Mouse (Mus musculus) lung, adult 2 months (tissue): Measurements from ENCODE around the gene Plekha5.
"Not testable (repeated sequence)": the region's sequence is repeated elsewhere in the genome, so short reads cannot be mapped to it uniquely, and the experiment has no call there.

Experiments
- CTCF ChIP-seq: fragments of 200-500 bp; IDR thresholded peaks from 2 replicates; pipeline ENCODE4 v1.5.1; 2011; ENCODE audit warnings: mild to moderate bottlenecking, low read length, control low read depth; ENCODE audit not compliant: insufficient read depth
- POLR2A ChIP-seq: fragments of 200-500 bp; IDR thresholded peaks from 2 replicates; pipeline ENCODE4 v1.6.1; 2011; ENCODE audit warnings: low read depth, mild to moderate bottlenecking, control low read depth, low read length, borderline replicate concordance; ENCODE audit errors: extremely low read depth

GRCm38 (mm10) chr6:140600671-140601070, 176.8 kb downstream of the Plekha5 start:
- not testable (repeated sequence) for TF ChIP-seq CTCF, POLR2A
